Mouse (Mus musculus) fat pad, adult 2 months (tissue): ENCODE results near the gene Triobp.

ENCODE experiments used
- DNase-seq: peaks from one replicate; pipeline ENCODE4 v3.0.0-alpha.2; 2011; ENCODE audit warnings: low read depth, low spot score; ENCODE audit errors: extremely low read depth

Gene Triobp

GRCm38 (mm10) chr15:78947657-78948056 lies at the start of gene Triobp:
Gene Triobp, plus strand, starts transcription at chr15:78947724.
- DNase-seq: peak; percentile 55

GRCm38 (mm10) chr15:78898507-78899001 lies 49.0 kb upstream of the Triobp start:
- no peak for DNase-seq

GRCm38 (mm10) chr15:78899409-78899739 lies 48.1 kb upstream of the Triobp start, which contains the start of gene Gm49510:
Gene Gm49510, plus strand, starts transcription at chr15:78899667.
- DNase-seq: no peak

GRCm38 (mm10) chr15:78899740-78900584 lies 47.6 kb upstream of the Triobp start, which contains the start of gene Sh3bp1:
Gene Sh3bp1, plus strand, starts transcription at chr15:78899768.
- no peak for DNase-seq

- no peak for DNase-seq
Measured at GRCm38 (mm10) chr15:78900585-78901421, 46.7 kb upstream of the Triobp start.

- no peak for DNase-seq
Measured at GRCm38 (mm10) chr15:78901422-78901789, 46.1 kb upstream of the Triobp start.

GRCm38 (mm10) chr15:78903243-78903642 lies 44.3 kb upstream of the Triobp start:
- no peak for DNase-seq

- peak; percentile 70 for DNase-seq
Measured at GRCm38 (mm10) chr15:78908399-78908798, 39.1 kb upstream of the Triobp start.

GRCm38 (mm10) chr15:78908982-78909381 lies 38.5 kb upstream of the Triobp start:
- DNase-seq: no peak

- no peak for DNase-seq
Measured at GRCm38 (mm10) chr15:78912040-78912439, 35.5 kb upstream of the Triobp start.

- DNase-seq: peak; percentile 74
Measured at GRCm38 (mm10) chr15:78913632-78914090, 33.9 kb upstream of the Triobp start, which contains the start of gene Pdxp. Gene Pdxp, plus strand, starts transcription at chr15:78913919.

- DNase-seq: no peak
Measured at GRCm38 (mm10) chr15:78914091-78914822, 33.3 kb upstream of the Triobp start.

- DNase-seq: no peak
Measured at GRCm38 (mm10) chr15:78914823-78915659, 32.5 kb upstream of the Triobp start.

GRCm38 (mm10) chr15:78915660-78916017 lies 31.9 kb upstream of the Triobp start:
- DNase-seq: no peak

GRCm38 (mm10) chr15:78916052-78916826 lies 31.3 kb upstream of the Triobp start:
- no peak for DNase-seq

- no peak for DNase-seq
Measured at GRCm38 (mm10) chr15:78918126-78918525, 29.4 kb upstream of the Triobp start.

GRCm38 (mm10) chr15:78919914-78920313 lies 27.6 kb upstream of the Triobp start:
- no peak for DNase-seq

GRCm38 (mm10) chr15:78922700-78923099 lies 24.8 kb upstream of the Triobp start:
- no peak for DNase-seq

- DNase-seq: no peak
Measured at GRCm38 (mm10) chr15:78923585-78923984, 23.9 kb upstream of the Triobp start.
